In the genomic region with DNA sequence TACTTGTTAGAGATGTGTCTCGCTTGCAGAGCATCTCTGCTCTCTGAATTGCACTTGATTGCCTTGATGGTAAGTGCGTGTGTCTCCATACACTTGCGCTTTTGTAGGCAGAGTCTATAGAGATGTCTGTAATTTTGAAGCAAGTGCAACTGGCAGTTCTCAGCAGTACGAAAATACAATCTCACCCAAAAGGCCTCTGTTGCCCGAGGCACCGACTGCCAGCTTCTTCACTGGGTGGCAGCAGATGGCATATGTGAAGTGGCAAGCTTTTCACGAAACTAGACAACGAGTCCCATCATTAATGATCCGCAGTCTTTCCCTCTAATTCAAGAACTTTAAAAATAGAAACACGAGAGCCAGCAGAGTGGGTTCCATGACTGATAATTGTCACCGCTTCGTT, we compare ENCODE assay signal across 11 mouse cellular contexts. TPM values are rescaled to one million over a fixed set of nuclear protein-coding genes. Genes with fewer than 3 reads are reported as not detected.
DNase-seq lines count a peak whose midpoint lies in the region; ATAC-seq and TF ChIP-seq lines count a peak whose summit lies in the region.
"Had no signal": no experiment of that assay in that cellular context is flagged by ENCODE, and none has a peak within 500 bp of the region (broad histone marks: within the 10 kb centered on the region; RNA-seq: fewer than 3 reads in every experiment).

No protein-coding gene starts in this region.

- H3K27me3 ChIP-seq in kidney, embryonic 14.5 days (ENCODE audit: control insufficient read depth, insufficient read depth, low read length) = no peaks in the 10 kb centered on the region
- no peaks in the 10 kb centered on the region for H3K27me3 ChIP-seq in stomach, postnatal 0 days (ENCODE audit: control insufficient read depth, insufficient read depth, low read length)
- H3K27me3 ChIP-seq: heart, embryonic 12.5 days had no signal

- no peak for TF ChIP-seq EP300 in stomach, postnatal 0 days (optimal IDR thresholded peaks at IDR 0.05)

- H3K4me2 ChIP-seq in kidney, embryonic 14.5 days (replicated peaks; ENCODE audit: low read depth, low read length) = no peak overlapping the region
- no peak overlapping the region for H3K4me2 ChIP-seq in stomach, postnatal 0 days (replicated peaks; ENCODE audit: low read depth)
- H3K4me2 ChIP-seq: heart, embryonic 12.5 days had no signal

- no peaks in the 10 kb centered on the region for H3K36me3 ChIP-seq in kidney, embryonic 14.5 days (ENCODE audit: control insufficient read depth, insufficient read depth, low read length)
- no peaks in the 10 kb centered on the region for H3K36me3 ChIP-seq in stomach, postnatal 0 days (ENCODE audit: control insufficient read depth, insufficient read depth, low read length)
- H3K36me3 ChIP-seq: heart, embryonic 12.5 days; limb, embryonic 10.5 days had no signal

- no peaks in the 10 kb centered on the region for H3K9me3 ChIP-seq in kidney, embryonic 14.5 days (ENCODE audit: control insufficient read depth, low read length)
- no peaks in the 10 kb centered on the region for H3K9me3 ChIP-seq in stomach, postnatal 0 days (ENCODE audit: control insufficient read depth, low read length)
- H3K9me3 ChIP-seq: heart, embryonic 12.5 days; limb, embryonic 10.5 days had no signal

- H3K27ac ChIP-seq in kidney, embryonic 14.5 days (ENCODE audit: low read depth, low read length) = no peak overlapping the region
- H3K27ac ChIP-seq in gastrocnemius, adult 2 months = no peak overlapping the region
- no peak overlapping the region for H3K27ac ChIP-seq in stomach, postnatal 0 days (replicated peaks)
- H3K27ac ChIP-seq: limb, embryonic 10.5 days had no signal

- no peak overlapping the region for H3K4me3 ChIP-seq in kidney, embryonic 14.5 days (ENCODE audit: low read length)
- H3K4me3 ChIP-seq in gastrocnemius, adult 2 months = no peak overlapping the region
- no peak overlapping the region for H3K4me3 ChIP-seq in stomach, postnatal 0 days (ENCODE audit: low read depth, low read length)
- H3K4me3 ChIP-seq: erythroblast, embryonic 14.5 days; heart, embryonic 12.5 days; limb, embryonic 10.5 days had no signal

- no peak for TF ChIP-seq CTCF in gastrocnemius, adult 2 months (IDR thresholded peaks at IDR 0.05)
- no peak for TF ChIP-seq CTCF in stomach, postnatal 0 days (IDR thresholded peaks at IDR 0.05; ENCODE audit: low read depth)

- H3K4me1 ChIP-seq in kidney, embryonic 14.5 days (ENCODE audit: control insufficient read depth, insufficient read depth, low read length) = peaks cover 17% of the 10 kb centered on the region
- no peaks in the 10 kb centered on the region for H3K4me1 ChIP-seq in stomach, postnatal 0 days (replicated peaks; ENCODE audit: control insufficient read depth, insufficient read depth)

- intact Hi-C loops in gastrocnemius, adult 2 months (cut with DNase I) = no loop called here

- WGBS in kidney, embryonic 14.5 days = 88% methylated on average over 12 of the region's 12 CpGs
- 88% methylated on average over 12 of the region's 12 CpGs for WGBS in stomach, postnatal 0 days

- DNase-seq in retina, postnatal 1 day = peak; percentile 76
- no peak for DNase-seq in retina, embryonic 14.5 days (ENCODE audit: low spot score)
- DNase-seq in cerebellum, postnatal 25 days = peak; percentile 68 to 74
- peak; percentile 58 to 67 for DNase-seq in layer of hippocampus, postnatal 36 days
- DNase-seq in gastrocnemius, adult 2 months = no peak
- DNase-seq in stomach, postnatal 0 days (ENCODE audit: low spot score) = no peak
- DNase-seq: thymus, postnatal 25 days had no signal

- H3K9ac ChIP-seq in kidney, embryonic 14.5 days (ENCODE audit: low read depth, low read length) = no peak overlapping the region
- no peak overlapping the region for H3K9ac ChIP-seq in stomach, postnatal 0 days (ENCODE audit: low read length)
- H3K9ac ChIP-seq: heart, embryonic 12.5 days had no signal

- ATAC-seq in kidney, embryonic 14.5 days (ENCODE audit: low FRiP score, low TSS enrichment) = no peak
- ATAC-seq in stomach, postnatal 0 days (ENCODE audit: low FRiP score, low TSS enrichment) = no peak

RNA-seq across cellular contexts. Expression of a gene that starts 37.3 kb away (rescaled TPM):
- total RNA-seq in layer of hippocampus, postnatal 36 days (2021) = 10 to 100 TPM; 74.1 to 77.7 TPM
- polyA plus RNA-seq in kidney, embryonic 14.5 days (2014; fragmentation: Nextera tagmentation; extraction: Ambion mirVana) = 17.3 and 22.2 TPM in 2 replicates
- 1 to 10 TPM; 1.2 to 2.0 TPM for total RNA-seq in gastrocnemius, adult 2 months (2021)
- polyA plus RNA-seq in stomach, postnatal 0 days (2015; fragmentation: Nextera tagmentation; extraction: Ambion mirVana) = 7.5 and 7.6 TPM in 2 replicates
- polyA plus RNA-seq: erythroblast, embryonic 14.5 days had no signal

Comparison
In these comparisons a context has a peak if more than half of its experiments do, and no peak if none do; other contexts are left out.
1. DNase-seq: peak in retina, postnatal 1 day (single experiment), cerebellum, postnatal 25 days (2 of 2) and layer of hippocampus, postnatal 36 days (2 of 2); none in retina, embryonic 14.5 days (single experiment), gastrocnemius, adult 2 months (single experiment) and stomach, postnatal 0 days (single experiment).
2. RNA of a gene that starts 37.3 kb away (total RNA-seq): 74.1 to 77.7 TPM in layer of hippocampus, postnatal 36 days; 1.2 to 2.0 TPM in gastrocnemius, adult 2 months; every median in the first group is over 10 times any median in the second.